Mouse (Mus musculus) ES-E14 (cell line): ENCODE data around the gene BC004004.

ENCODE experiments used
- HCFC1 ChIP-seq: IDR thresholded peaks from 2 replicates; pipeline ENCODE4 v1.6.1; 2012; ENCODE audit warnings: low read length, inconsistent platforms, borderline replicate concordance; ENCODE audit not compliant: insufficient read depth
- ZNF384 ChIP-seq: IDR thresholded peaks from 2 replicates; pipeline ENCODE4 v1.6.1; 2012; ENCODE audit warnings: low read depth, low read length, inconsistent platforms

GRCm38 (mm10) chr17:29244912-29245311 lies 23.7 kb upstream of the BC004004 start:
- no peak for TF ChIP-seq HCFC1
- TF ChIP-seq ZNF384, result no peak
